17 mouse cellular contexts compared by ENCODE assay signal in the genomic region with DNA sequence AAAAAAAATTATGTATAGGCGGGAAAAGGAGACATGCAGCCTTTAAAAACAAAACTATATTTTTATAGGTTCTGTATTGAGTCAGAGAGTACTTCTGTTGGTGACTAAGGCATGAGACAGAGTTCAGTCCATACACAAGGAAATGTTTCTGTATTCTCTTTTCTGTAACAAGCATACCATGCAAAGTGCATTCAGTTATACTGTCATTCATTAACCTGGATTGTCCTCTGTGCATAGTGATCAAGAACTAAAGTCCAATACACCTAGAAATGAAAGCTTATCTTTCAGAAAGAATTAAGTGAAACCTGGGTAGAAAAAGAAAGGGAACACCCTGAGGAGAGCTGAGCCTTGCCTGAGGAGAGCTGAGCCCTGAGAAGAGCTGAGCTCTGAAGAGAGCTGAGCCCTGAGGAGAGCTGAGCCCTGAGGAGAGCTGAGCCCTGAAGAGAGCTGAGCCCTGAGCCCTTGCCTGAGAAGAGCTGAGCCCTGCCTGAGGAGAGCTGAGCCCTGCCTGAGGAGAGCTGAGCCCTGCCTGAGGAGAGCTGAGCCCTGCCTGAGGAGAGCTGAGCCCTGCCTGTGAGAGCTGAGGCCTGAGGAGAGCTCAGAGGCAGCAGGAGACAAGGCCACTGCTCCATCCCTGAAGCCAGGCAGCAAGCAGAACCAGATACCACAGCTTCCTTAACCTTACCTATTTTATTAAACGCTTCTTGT. TPM values are rescaled to one million over a fixed set of nuclear protein-coding genes. Genes with fewer than 3 reads are reported as not detected.
DNase-seq lines count a peak whose midpoint lies in the region; ATAC-seq and TF ChIP-seq lines count a peak whose summit lies in the region.
"Had no signal": no experiment of that assay in that cellular context is flagged by ENCODE, and none has a peak within 500 bp of the region (broad histone marks: within the 10 kb centered on the region; RNA-seq: fewer than 3 reads in every experiment).

No protein-coding gene starts in this region.

- POLR2A ChIA-PET in Patski (lab: Charles Lee), result no interaction called here

- H3K36me3 ChIP-seq in intestine, embryonic 14.5 days (ENCODE audit: control insufficient read depth, insufficient read depth, low read length), result no peaks in the 10 kb centered on the region
- no peaks in the 10 kb centered on the region for H3K36me3 ChIP-seq in kidney, embryonic 15.5 days
- peaks cover 27% of the 10 kb centered on the region for H3K36me3 ChIP-seq in small intestine, adult 2 months (ENCODE audit: control insufficient read depth, insufficient read depth, low read length)
- H3K36me3 ChIP-seq: forebrain, embryonic 15.5 days; G1E; lung, embryonic 15.5 days; neural tube, embryonic 13.5 days had no signal

- intact Hi-C loops in heart, postnatal 14 days (cut with DNase I), result no loop called here

- H3K4me3 ChIP-seq in intestine, embryonic 14.5 days (ENCODE audit: low read depth, low read length), result no peak overlapping the region
- H3K4me3 ChIP-seq in kidney, embryonic 15.5 days (replicated peaks), result no peak overlapping the region
- peak overlapping the region; percentile 4; the same call in 1 of the 2 replicates for H3K4me3 ChIP-seq in small intestine, adult 2 months (ENCODE audit: low read depth, low read length)
- H3K4me3 ChIP-seq in layer of hippocampus, adult 2 months, result no peak overlapping the region
- H3K4me3 ChIP-seq: forebrain, embryonic 15.5 days; lung, embryonic 15.5 days; neural tube, embryonic 13.5 days had no signal

- TF ChIP-seq CTCF in Patski (IDR thresholded peaks at IDR 0.05), result no peak
- TF ChIP-seq CTCF in small intestine, adult 2 months (IDR thresholded peaks at IDR 0.05; ENCODE audit: extremely low read depth, insufficient read length, insufficient replicate concordance, low read depth, low read length), result no peak
- TF ChIP-seq CTCF in layer of hippocampus, adult 2 months (conservative IDR thresholded peaks at IDR 0.05), result no peak

- 77% methylated on average over 2 of the region's 2 CpGs for WGBS in intestine, embryonic 14.5 days
- 92% methylated on average over 2 of the region's 2 CpGs for WGBS in kidney, embryonic 15.5 days
- 31% methylated on average over 2 of the region's 2 CpGs for WGBS in small intestine, adult 2 months

- ATAC-seq in Patski, result peak; percentile 51
- peak; percentile 90 for ATAC-seq in intestine, embryonic 14.5 days (replicated peaks; ENCODE audit: low FRiP score, low TSS enrichment, low read depth)
- ATAC-seq in kidney, embryonic 15.5 days (replicated peaks; ENCODE audit: low FRiP score), result peak; percentile 75
- ATAC-seq: forebrain, embryonic 15.5 days had no signal

- H3K27me3 ChIP-seq in Patski, result no peaks in the 10 kb centered on the region
- no peaks in the 10 kb centered on the region for H3K27me3 ChIP-seq in intestine, embryonic 14.5 days (replicated peaks; ENCODE audit: control insufficient read depth, insufficient read depth, low read length)
- no peaks in the 10 kb centered on the region for H3K27me3 ChIP-seq in kidney, embryonic 15.5 days
- no peaks in the 10 kb centered on the region for H3K27me3 ChIP-seq in small intestine, adult 2 months (ENCODE audit: control insufficient read depth, insufficient read depth, low read length)
- H3K27me3 ChIP-seq: forebrain, embryonic 15.5 days; lung, embryonic 15.5 days; neural tube, embryonic 13.5 days had no signal

- TF ChIP-seq POLR2A in small intestine, adult 2 months (IDR thresholded peaks at IDR 0.05; ENCODE audit: low read depth, low read length), result no peak

- H3K4me2 ChIP-seq in intestine, embryonic 14.5 days (ENCODE audit: low read length), result no peak overlapping the region
- no peak overlapping the region for H3K4me2 ChIP-seq in kidney, embryonic 15.5 days
- H3K4me2 ChIP-seq: forebrain, embryonic 15.5 days; hindbrain, embryonic 14.5 days; lung, embryonic 15.5 days; neural tube, embryonic 13.5 days had no signal

- H3K9ac ChIP-seq in intestine, embryonic 14.5 days (ENCODE audit: low read length), result no peak overlapping the region
- H3K9ac ChIP-seq in kidney, embryonic 15.5 days, result no peak overlapping the region
- H3K9ac ChIP-seq: forebrain, embryonic 15.5 days; hindbrain, embryonic 14.5 days; lung, embryonic 15.5 days; neural tube, embryonic 13.5 days had no signal

- CTCF ChIA-PET in Patski (lab: Charles Lee), result interaction anchor here (0.7 to 1.3 kb wide), 2 partner anchors 10 to 15 kb away, joined by 3 to 4 read pairs; no protein-coding TSS in a partner anchor

- H3K27ac ChIP-seq in intestine, embryonic 14.5 days (ENCODE audit: low read depth), result peak overlapping the region; percentile 54
- peak overlapping the region; percentile 83 for H3K27ac ChIP-seq in kidney, embryonic 15.5 days
- peak overlapping the region; percentile 100 for H3K27ac ChIP-seq in small intestine, adult 2 months (ENCODE audit: insufficient read depth, low read depth, low read length)
- no peak overlapping the region for H3K27ac ChIP-seq in layer of hippocampus, adult 2 months
- H3K27ac ChIP-seq: forebrain, embryonic 15.5 days; hindbrain, embryonic 14.5 days; lung, embryonic 15.5 days; neural tube, embryonic 13.5 days had no signal

- in situ Hi-C loops in Patski (cut with MboI; ENCODE audit: low pct_unique_long_range_greater_than_20kb), result no loop called here

- H3K4me1 ChIP-seq in intestine, embryonic 14.5 days (replicated peaks; ENCODE audit: control insufficient read depth, insufficient read depth, low read length), result 0 out of 2 replicates have a peak, but pooled peaks cover 4% of the 10 kb centered on the region
- H3K4me1 ChIP-seq in kidney, embryonic 15.5 days, result no peaks in the 10 kb centered on the region
- H3K4me1 ChIP-seq in small intestine, adult 2 months (ENCODE audit: control insufficient read depth, insufficient read depth, insufficient read length, low read length), result peaks cover 5% of the 10 kb centered on the region
- H3K4me1 ChIP-seq: forebrain, embryonic 15.5 days; lung, embryonic 15.5 days; neural tube, embryonic 13.5 days had no signal

- no peaks in the 10 kb centered on the region for H3K9me3 ChIP-seq in intestine, embryonic 14.5 days (ENCODE audit: control insufficient read depth, low read length)
- H3K9me3 ChIP-seq in kidney, embryonic 15.5 days (replicated peaks), result no peaks in the 10 kb centered on the region
- H3K9me3 ChIP-seq: forebrain, embryonic 15.5 days; G1E; lung, embryonic 15.5 days; neural tube, embryonic 13.5 days had no signal

- DNase-seq in Patski (ENCODE audit: low read depth, low spot score), result no peak
- DNase-seq in intestine, embryonic 14.5 days (ENCODE audit: low spot score), result no peak
- DNase-seq in layer of hippocampus, adult 2 months (ENCODE audit: low spot score in 2 of 2), result no peak
- no peak for DNase-seq in heart, postnatal 14 days
- DNase-seq in layer of hippocampus, postnatal 14 days (ENCODE audit: low spot score in 2 of 2), result no peak
- DNase-seq: adrenal gland, postnatal 10 days; cerebellum, adult 9-10 months; embryo, embryonic 11 days; heart, adult 18-20 months; thymus, postnatal 4 days had no signal

RNA-seq across cellular contexts. Expression of a gene that starts 45.1 kb away (rescaled TPM):
- 7.0 TPM for polyA plus RNA-seq in Patski (2021)
- polyA plus RNA-seq in intestine, embryonic 14.5 days (2014; fragmentation: Nextera tagmentation; extraction: Ambion mirVana), result 5.7 and 6.5 TPM in 2 replicates
- 3.6 and 3.9 TPM in 2 replicates for polyA plus RNA-seq in kidney, embryonic 15.5 days (2015; fragmentation: Nextera tagmentation; extraction: Ambion mirVana)
- 1.7 and 2.2 TPM in 2 replicates for polyA plus RNA-seq in small intestine, adult 2 months (2012; rRNA removed)
- total RNA-seq in layer of hippocampus, adult 2 months (2021), result 10 to 100 TPM; 45.2 to 49.2 TPM
- total RNA-seq in heart, postnatal 14 days (2021), result 1 to 10 TPM; 6.7 to 8.6 TPM
- total RNA-seq in layer of hippocampus, postnatal 14 days (2021), result 10 to 100 TPM; 47.9 to 48.5 TPM
- polyA plus RNA-seq: G1E had no signal

RNA-seq across cellular contexts. Expression of a gene that starts 49.9 kb away (rescaled TPM):
- polyA plus RNA-seq in Patski (2021), result 0.74 TPM
- 25.7 and 26.1 TPM in 2 replicates for polyA plus RNA-seq in intestine, embryonic 14.5 days (2014; fragmentation: Nextera tagmentation; extraction: Ambion mirVana)
- polyA plus RNA-seq in kidney, embryonic 15.5 days (2015; fragmentation: Nextera tagmentation; extraction: Ambion mirVana), result 17.2 and 18.9 TPM in 2 replicates
- polyA plus RNA-seq in small intestine, adult 2 months (2012; rRNA removed), result 18.8 and 82.0 TPM in 2 replicates
- 10 to 100 TPM in 1 of 2 experiments, 1 to 10 TPM in 1; 9.2 to 12.3 TPM for total RNA-seq in layer of hippocampus, adult 2 months (2021)
- total RNA-seq in heart, postnatal 14 days (2021), result under 1 TPM in 1 of 2 experiments, not detected in 1; 0.36 TPM
- 1 to 10 TPM; 2.2 to 2.6 TPM for total RNA-seq in layer of hippocampus, postnatal 14 days (2021)
- polyA plus RNA-seq: G1E had no signal

Comparison
In these comparisons a context has a peak if more than half of its experiments do, and no peak if none do; other contexts are left out.
1. RNA of a gene that starts 49.9 kb away (polyA plus RNA-seq): 18.8 to 82.0 TPM in small intestine, adult 2 months, 25.7 to 26.1 TPM in intestine, embryonic 14.5 days and 17.2 to 18.9 TPM in kidney, embryonic 15.5 days; 0.74 TPM in Patski (single experiment); every median in the first group is over 10 times any median in the second.
2. Peak in every context shown above with its lines, with median percentiles within 50 percentile points of each other: ATAC-seq.